Mouse (Mus musculus): ENCODE measurements around the gene 4930486L24Rik. TPM values are rescaled to one million over a fixed set of nuclear protein-coding genes. Genes with fewer than 3 reads are reported as not detected.

The 4930486L24Rik gene
- polyA plus RNA-seq, 1 experiment, result not detected

Other genes with a start within 250 kb of the 4930486L24Rik start
- gene BC051665, start 78.1 kb downstream of the 4930486L24Rik start, polyA plus RNA-seq (2012; rRNA removed), result not detected in 2 replicates
- gene Ctsll3, start 61.6 kb downstream of the 4930486L24Rik start, polyA plus RNA-seq (2012; rRNA removed), result not detected in 2 replicates
- 0.14 and 0.15 TPM in 2 replicates for gene Gm49392, start 32.4 kb upstream of the 4930486L24Rik start, polyA plus RNA-seq (2012; rRNA removed)
- gene Ctla2b, start 33.0 kb upstream of the 4930486L24Rik start, polyA plus RNA-seq (2012; rRNA removed), result 0.66 and 0.83 TPM in 2 replicates
- not detected in 2 replicates for gene Tpbpb, start 40.4 kb upstream of the 4930486L24Rik start, polyA plus RNA-seq (2012; rRNA removed)
- gene Gm49393, start 71.1 kb upstream of the 4930486L24Rik start, polyA plus RNA-seq (2012; rRNA removed), result not detected in 2 replicates
- 0.41 TPM in 1 of 2 replicates, not detected in the other for gene Gm49391, start 72.1 kb upstream of the 4930486L24Rik start, polyA plus RNA-seq (2012; rRNA removed)
- gene Ctla2a, start 72.2 kb upstream of the 4930486L24Rik start, polyA plus RNA-seq (2012; rRNA removed), result 2.5 and 2.8 TPM in 2 replicates
- gene Tpbpa, start 77.5 kb upstream of the 4930486L24Rik start, polyA plus RNA-seq (2012; rRNA removed), result not detected in 2 replicates
- not detected in 2 replicates for gene Ctsj, start 141.5 kb upstream of the 4930486L24Rik start, polyA plus RNA-seq (2012; rRNA removed)
- not detected in 2 replicates for gene Ctsq, start 176.2 kb upstream of the 4930486L24Rik start, polyA plus RNA-seq (2012; rRNA removed)

Measured in large intestine, adult 2 months (tissue).